Mouse (Mus musculus): ENCODE results near the gene Tfap2c.

The Tfap2c gene

DNA sequence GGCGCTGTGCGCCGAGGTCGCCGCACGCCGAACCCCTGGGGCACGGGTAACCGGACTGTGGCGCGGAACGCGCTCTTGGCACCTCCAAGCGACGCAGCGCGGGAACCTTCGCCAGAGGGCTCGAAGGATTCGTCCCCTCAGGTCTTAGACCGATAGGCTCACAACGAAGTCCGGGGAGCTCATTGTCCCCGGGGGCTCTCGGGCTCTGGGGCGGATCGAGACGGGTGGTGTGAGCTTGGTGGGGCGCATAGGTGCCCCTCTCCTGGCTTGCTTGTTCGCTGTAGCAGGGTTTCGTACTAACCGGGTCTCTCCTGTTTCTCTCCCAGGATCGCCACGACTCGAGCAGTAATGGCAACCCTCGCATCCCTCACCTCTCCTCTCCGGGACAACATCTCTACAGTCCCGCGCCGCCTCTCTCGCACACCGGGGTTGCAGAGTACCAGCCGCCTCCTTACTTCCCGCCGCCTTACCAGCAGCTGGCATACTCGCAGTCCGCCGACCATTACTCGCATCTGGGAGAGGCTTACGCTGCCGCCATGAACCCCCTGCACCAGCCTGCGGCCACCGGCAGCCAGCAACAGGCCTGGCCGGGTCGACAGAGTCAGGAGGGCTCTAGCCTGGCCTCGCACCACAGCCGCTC is 1.8 kb downstream of the Tfap2c start:
- peak; percentile 53 for DNase-seq (ENCODE audit: low spot score)

- DNase-seq (ENCODE audit: low spot score): peak; percentile 50
These were observed 2.5 kb downstream of the Tfap2c start for GRCm38 (mm10) chr2:172551872-172552271.

DNA sequence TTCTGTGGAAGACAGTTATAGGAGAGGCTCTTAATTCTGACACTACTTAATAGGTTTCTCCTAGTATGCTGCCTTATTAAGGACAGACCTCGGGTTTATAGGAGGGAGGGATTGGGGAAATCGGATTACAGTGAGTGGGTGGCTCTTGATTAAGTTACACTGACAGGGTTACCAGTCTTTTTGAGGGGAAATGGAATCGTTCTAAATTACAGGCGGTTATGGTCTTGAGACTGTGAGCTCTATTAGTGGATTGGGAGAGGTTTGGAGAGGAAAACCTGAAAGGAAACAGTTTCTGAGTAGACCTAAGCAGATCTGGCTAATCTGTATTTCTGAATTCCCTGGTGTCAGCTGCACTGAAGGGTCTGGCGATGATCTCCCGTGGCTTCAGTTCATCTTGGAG is 3.3 kb downstream of the Tfap2c start:
- no peak for DNase-seq (ENCODE audit: low spot score)

DNA sequence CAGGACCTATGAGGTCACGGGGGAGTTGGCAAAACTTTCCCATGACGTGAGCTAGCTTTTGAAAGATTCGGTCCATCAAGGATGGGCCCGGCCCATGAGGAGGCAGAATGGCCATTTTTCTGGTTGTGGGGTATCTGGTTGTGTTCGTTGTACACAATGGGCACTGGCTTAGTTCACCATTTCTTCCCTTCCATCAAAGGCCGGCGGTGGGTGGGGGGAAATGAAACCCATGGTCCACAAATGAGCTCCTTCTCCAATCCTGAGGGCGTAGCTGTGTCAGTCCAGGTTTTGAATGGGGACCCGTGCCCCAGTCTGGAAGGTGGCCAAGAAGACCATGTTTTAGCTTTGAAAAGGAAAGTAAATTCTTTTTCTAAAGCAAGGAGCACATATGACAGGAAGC is 4.8 kb downstream of the Tfap2c start:
- no peak for DNase-seq (ENCODE audit: low spot score)

DNA sequence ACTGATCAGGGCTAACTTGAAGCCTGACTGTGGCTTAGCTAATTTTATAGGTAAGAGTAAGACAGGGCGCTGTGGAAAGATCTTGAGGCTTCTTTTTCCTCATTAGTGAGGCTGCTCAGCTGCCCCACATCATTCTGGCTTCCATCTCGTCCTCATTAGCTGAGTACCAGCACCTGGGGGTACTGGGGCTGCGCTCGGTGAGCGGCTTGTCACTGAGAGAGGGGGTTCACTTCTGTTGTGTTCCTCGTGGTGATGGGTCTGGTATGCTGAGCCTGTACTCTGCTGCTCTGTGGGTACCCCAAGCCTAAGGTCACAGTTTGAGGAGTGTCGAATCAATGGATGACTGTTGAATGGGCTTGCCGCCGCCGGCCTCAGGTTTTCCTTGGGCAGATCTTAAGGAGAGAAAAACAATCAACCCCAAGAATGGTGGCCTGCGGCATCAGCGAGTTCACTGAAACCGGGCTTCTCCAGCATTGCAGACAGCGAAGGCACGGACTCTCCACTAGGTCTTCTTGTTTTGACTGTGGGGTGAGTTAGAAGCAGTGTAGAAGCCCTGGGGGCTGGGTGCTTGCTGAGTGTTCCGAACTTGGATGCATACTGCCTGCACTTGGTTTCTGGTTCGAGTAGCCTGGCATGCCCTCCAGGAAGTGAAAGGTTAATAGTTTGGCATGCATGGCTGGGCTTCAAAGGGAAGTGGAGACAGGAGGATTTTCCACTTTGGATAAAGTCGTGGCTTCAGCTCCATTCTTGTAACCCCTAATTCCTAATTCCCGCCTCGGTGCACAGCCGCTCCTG is 9.5 kb downstream of the Tfap2c start:
- no peak for DNase-seq (ENCODE audit: low spot score)

DNA sequence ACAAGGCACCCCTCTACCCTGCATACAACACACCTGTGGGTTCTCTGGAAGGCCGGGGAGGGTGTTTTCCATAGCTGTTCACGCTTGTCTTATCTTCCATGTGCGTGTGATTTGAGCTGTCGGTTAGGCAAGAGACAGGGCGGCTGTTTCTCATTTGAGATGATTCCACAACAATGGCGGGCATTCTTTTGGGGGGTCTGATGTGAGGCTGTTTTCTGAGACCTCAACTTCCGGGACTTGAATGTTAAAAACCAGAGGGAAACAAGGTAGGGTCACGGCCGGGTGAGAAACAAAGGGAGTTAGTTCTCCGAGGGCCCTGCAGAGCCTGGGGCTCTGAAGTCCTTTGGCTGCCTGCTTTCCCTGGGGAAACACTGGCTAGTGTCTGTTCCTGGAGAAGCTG is 11.6 kb downstream of the Tfap2c start:
- DNase-seq (ENCODE audit: low spot score): no peak

DNA sequence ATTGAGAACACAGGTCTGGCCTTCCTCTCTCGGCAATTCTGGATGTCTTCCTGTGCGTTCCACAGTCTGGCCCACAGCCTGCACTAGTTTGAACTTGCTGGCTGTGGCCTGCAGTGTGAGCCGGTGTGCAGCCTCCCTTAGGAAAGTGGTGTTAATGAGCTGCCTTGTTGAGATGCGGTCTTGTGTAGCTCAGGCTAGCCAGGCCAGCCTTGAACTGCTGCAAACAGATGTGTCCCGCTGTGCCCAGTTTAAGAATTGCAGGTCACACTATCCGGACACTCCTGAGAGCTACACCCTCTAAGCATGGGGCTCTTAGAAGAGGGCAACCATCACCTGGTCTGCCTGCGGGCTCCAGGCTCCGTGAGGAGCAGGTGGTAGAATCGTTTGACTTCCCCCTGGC is 18.4 kb downstream of the Tfap2c start:
- no peak for DNase-seq (ENCODE audit: low spot score)

GRCm38 (mm10) chr2:172568466-172568865 is 19.1 kb downstream of the Tfap2c start:
- DNase-seq (ENCODE audit: low spot score): no peak

DNA sequence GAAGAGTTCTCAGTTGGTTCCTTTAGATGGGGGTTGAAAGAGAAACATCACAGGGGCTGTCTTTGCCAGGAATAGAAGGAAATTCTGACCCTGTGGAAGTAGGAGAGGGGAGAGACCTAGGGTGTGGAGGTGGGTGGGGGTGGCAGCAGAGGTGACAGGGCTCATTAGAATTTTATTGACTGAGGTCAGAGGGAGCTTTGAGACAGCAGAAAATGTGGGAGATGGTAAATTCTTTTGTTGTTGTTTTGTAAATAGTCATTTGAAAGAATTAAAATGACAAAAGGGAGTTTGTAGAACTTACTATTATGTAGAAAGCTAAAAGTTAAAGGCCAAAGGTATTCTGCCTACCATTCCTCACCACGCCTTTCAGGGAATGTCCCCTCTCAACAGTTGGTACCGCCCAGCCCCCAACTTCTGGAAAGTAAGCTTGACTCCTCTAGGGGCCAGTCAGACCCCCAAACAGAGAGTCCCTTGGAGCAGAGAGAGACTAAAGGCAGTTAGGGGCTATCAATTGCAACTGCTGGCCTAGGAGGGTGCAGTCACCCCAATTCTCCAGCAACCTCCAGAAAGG is 27.9 kb downstream of the Tfap2c start:
- DNase-seq (ENCODE audit: low spot score): no peak

GRCm38 (mm10) chr2:172579221-172579620 is 29.8 kb downstream of the Tfap2c start:
- DNase-seq (ENCODE audit: low spot score): no peak

GRCm38 (mm10) chr2:172580536-172581265 is 31.3 kb downstream of the Tfap2c start:
- no peak for DNase-seq (ENCODE audit: low spot score)

DNA sequence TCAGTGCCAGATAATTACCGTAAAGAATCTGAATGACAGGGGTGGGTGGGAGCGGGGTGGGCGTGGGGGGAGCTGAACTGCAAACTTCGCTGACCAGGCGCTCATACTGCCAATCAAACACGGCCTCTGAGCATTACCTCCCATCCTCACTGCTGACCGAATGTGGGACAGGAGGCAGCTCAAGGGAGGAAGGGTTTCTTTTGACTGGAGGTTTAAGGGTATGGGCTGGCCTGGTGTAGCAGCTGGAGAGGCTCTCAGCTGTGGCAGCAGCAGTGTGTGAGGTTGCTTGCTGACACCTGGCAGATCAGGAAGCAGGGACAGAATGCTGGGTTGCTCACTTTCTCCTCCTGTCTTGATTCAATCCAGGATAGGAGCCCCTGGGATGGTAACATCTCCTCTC is 33.9 kb downstream of the Tfap2c start:
- peak; percentile 39 for DNase-seq (ENCODE audit: low spot score)

DNA sequence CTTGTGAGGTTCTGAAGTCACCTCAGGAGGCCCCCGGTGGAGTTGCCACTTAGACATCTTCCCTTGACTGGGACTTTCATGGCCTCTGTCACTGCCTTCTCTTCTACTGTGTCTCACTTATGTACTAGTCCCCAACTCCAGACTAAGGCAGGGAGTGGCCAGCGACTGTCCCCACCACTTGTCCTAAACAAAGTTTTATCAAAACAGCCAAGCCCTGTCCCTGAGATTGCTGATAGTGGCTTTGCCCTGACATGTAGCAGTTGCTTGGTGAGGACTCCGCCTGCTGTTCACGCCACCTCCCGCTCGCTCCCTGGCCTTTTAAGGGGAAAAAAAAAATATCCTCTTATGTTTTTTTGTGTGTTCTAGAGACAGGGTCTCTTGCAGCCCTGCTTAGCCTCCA is 35.9 kb downstream of the Tfap2c start:
- DNase-seq (ENCODE audit: low spot score): no peak

DNA sequence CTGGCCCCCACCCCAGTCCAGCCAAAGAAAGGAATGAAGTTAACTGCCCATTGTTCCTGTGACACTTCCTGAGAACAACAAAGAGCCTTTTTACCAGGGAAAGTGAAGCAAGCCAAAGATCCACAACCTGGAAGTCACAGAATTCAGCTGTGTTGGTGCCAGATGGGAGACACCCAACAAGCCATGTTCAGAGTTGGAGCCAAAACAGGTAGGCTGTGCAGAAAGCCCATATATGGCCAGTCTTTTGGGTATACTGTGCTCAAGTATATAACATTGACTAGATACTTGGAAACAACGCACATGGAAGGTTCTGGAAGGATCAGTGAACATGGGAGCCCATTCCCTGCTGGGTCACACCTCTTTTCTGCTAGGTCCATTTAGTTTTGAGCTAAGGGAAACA is 39.7 kb downstream of the Tfap2c start:
- no peak for DNase-seq (ENCODE audit: low spot score)

DNA sequence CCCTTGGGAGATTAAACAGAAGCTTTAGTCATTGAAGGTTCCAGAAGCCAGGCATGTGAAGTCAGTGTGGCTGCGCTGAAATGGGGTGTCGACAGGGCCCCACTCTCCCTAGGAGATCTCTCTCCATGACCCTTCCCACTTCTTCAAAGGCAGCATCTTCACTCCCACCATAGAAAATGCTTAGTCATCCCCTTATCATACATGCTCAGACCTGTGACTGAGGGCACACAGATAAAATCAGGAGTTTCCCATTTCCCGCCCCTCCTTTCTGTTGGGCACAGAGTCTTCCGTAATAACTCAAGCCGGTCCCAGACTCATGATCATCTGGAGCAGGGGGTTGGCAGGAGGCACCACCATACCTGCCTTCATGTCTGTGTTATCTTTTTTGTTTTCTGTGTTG is 41.4 kb downstream of the Tfap2c start:
- no peak for DNase-seq (ENCODE audit: low spot score)

DNA sequence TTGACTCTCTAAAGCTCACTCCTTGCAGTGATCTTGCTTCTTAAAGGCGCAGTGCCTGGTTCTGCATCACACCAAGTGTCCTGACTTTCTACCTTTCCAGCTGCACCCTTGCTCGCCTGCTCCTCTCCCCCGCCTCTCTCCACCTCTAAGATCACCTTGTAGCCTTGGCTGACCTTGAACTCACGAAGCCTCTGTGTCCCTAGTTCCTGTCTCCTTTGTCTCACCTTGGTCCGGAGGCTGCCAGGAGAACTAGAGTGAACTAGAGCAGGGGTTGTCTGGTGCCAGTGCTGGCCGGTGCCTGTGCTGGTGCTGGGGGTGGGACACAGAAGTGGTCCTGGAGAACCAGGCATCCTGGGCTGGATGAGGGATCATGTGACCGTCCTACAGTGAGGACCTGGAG is 44.9 kb downstream of the Tfap2c start:
- DNase-seq (ENCODE audit: low spot score): no peak

DNA sequence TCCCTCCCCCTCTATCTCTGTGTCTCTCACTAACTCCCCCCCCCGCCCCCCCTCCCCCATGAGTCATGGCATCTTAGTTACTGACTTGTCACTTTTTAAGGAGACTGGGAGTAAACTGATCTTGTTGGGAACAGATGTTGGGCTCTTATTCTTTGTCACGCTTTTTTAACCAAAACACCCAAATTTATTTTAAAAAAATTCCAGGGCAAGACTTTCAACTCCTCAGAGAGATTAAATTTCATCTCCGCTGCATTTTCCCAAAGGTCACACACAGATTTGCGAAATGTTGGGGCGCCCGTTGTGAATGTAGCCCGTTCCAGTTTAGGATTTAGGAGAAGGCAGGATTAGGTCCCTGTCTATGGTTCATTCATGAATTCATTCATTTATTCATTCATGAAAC is 47.7 kb downstream of the Tfap2c start:
- no peak for DNase-seq (ENCODE audit: low spot score)

DNA sequence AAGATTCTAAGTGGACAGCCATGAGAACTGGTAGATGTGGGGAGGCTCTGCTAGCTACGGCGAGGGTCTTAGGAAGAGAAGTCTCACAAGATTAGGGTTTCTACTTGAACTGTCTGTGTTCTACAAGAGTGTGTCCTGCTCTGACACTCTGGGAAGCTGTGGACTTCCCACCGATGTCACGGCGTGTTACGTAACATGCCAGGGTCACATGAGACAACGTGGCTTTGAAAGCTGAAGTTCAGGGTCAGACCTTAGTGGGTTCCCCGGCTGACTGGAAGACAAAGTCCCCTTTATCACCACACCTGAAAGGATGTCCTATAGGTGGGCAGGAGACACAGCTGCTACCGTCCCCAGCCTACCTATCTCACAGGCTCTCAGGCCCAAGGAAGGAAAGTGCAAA is 48.5 kb downstream of the Tfap2c start:
- no peak for DNase-seq (ENCODE audit: low spot score)

GRCm38 (mm10) chr2:172604625-172605024 is 55.2 kb downstream of the Tfap2c start:
- DNase-seq (ENCODE audit: low spot score): no peak

DNA sequence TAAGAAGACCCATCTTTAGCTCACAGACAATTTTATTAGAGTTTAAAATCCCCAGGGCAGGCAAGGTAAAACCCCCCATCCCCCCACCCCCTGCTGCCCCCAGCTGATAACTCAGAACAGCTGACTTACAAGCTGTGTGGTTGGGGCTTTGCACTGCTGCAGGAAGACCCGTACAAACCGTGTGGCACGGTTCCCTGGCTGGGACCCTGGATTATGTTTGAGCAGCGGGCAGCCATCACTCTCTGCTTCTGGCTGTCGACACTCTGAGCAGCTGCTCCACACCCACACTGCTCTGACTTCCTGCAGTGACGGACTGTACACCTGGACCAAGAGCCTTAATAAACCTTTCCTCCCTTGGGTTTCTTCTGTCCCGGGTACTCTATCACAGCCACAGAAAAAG is 56.2 kb downstream of the Tfap2c start:
- DNase-seq (ENCODE audit: low spot score): no peak

- DNase-seq (ENCODE audit: low spot score): peak; percentile 23
These were observed 58.3 kb downstream of the Tfap2c start for GRCm38 (mm10) chr2:172607710-172608109.

All from embryo, embryonic 10 days (tissue).